Mouse (Mus musculus): Measurements from ENCODE around the gene Nodal.
A peak's percentile ranks its signal among the peaks of the same experiment; 100 is the strongest.

The Nodal gene

DNA sequence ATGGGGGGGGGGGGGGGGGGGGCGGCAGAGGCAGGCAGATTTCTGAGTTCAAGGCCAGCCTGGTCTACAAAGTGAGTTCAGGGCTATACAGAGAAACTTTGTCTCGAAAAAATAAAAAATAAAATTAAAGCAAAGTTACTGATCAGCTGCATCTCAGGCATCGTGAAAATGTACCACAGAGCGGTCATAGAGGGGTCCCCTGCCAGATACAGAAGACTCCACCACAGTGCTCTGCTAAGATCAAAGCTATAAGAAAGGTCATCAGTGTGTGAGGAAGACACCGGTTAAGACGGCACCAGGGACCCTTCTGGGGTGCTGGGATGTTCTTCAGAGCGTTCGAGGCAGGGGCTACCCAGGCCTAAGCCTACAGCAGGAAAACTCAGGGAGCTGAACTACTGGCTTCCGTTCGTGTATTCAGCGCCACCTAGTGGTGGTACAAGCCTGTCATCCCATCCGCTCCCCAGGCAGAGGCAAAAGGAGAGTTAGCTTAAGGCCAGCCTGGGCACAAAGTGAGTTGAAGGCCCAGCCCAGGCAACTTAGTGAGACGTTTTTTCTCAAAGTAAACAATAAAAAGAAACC is 18.5 kb upstream of the Nodal start:
- DNase-seq (ENCODE audit: low read depth) = no peak

GRCm38 (mm10) chr10:61400407-61400806 is 17.4 kb upstream of the Nodal start:
- no peak for DNase-seq (ENCODE audit: low read depth)

DNA sequence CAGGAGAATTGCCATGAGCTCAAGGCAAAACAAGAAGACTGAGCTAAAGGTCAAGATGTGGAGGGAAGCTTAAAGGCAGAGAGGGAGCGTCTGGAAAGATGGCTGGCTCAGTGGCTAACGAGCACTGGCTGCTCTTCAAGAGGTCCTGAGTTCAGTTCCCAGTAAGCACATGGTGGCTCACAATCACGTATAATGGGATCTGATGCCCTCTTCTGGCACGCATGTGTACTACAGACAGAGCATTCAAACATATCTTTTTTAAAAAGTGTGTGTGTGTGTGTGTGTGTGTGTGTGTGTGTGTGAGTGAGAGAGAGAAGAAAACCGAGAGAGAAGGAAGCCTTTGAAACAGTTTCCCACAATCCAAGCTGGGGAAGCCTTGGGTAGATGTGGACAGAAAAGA is 15.3 kb upstream of the Nodal start:
- DNase-seq (ENCODE audit: low read depth) = no peak

DNA sequence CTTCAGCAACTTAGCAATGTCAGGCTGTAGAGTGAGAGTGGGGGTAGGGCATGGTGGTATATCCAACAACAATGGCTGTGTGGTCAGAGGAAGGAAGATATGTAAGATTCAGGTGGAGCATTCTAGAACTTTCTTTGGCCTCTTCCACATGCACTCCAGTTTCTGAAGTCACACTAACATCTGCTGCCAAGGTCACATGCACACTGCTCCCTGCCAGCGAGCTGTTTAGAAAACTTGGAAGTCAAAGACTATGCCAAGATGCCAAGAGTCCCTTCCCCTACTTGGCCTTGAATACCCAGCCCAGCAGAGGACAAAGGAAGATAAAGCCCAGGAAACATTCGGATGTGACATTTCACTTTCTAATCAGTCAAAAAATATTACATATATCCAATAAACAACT is 14.9 kb upstream of the Nodal start:
- DNase-seq (ENCODE audit: low read depth) = no peak

GRCm38 (mm10) chr10:61405958-61406357 is 11.8 kb upstream of the Nodal start:
- no peak for DNase-seq (ENCODE audit: low read depth)

DNA sequence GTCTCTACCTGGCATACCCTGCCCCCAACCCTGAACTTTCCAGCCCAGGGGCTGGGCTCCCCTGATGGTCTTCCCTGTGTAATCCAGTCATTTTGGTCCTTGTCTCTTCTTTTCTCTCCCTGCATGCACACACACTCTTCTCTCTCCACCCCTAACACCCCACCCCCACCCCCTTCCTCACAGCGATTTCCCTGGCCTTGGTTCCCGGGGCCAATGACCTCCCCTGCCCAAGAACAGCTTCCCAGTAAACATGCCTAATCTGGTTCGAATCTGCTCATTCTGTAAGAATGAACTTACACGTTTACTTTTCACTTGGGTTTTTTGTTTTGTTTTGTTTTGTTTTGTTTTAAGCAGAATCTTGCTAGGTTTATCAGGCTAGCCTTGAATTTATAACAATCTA is 8.0 kb upstream of the Nodal start:
- DNase-seq (ENCODE audit: low read depth) = no peak

GRCm38 (mm10) chr10:61410193-61410592 is 7.6 kb upstream of the Nodal start:
- DNase-seq (ENCODE audit: low read depth) = no peak

DNA sequence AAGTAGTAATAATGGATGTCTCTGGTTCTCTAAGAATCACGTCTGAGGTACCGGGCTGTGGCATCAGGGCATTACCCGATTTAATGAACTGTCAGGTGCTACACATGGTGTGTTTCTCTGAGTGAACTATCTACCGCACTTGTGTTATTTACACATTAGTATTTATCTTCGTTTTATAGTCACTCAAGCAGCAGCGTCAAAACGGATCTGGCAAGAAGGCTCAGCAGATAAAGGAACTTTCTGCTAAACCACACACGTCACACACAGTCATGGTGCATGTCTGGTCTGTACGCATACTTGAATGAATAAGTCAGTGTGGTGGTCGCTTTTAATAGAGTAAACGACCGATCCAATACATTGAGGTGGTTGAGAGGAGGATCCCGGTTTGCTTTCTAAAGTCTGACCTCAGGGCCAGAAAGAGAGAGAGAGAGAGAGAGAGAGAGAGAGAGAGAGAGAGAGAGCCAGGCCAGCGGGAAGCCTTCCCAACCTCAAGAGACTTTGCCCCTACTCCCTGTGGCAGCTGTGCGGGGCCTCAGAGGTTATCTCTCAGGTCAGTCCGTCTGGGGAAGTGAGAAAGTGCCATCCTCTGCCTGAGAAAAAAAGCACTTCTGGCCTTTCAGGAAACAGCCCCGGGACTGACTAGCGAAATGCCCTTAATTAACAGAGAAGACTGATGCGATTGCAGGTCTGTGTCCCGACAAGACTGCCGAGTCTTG is 4.7 kb upstream of the Nodal start:
- peak; percentile 45 for DNase-seq (ENCODE audit: low read depth)

- no peak for DNase-seq (ENCODE audit: low read depth)
Observed at GRCm38 (mm10) chr10:61415240-61415639, 2.5 kb upstream of the Nodal start.

- no peak for DNase-seq (ENCODE audit: low read depth)
Observed at GRCm38 (mm10) chr10:61415890-61416289, 1.9 kb upstream of the Nodal start.

GRCm38 (mm10) chr10:61416561-61416960 is 1.2 kb upstream of the Nodal start:
- no peak for DNase-seq (ENCODE audit: low read depth)

DNA sequence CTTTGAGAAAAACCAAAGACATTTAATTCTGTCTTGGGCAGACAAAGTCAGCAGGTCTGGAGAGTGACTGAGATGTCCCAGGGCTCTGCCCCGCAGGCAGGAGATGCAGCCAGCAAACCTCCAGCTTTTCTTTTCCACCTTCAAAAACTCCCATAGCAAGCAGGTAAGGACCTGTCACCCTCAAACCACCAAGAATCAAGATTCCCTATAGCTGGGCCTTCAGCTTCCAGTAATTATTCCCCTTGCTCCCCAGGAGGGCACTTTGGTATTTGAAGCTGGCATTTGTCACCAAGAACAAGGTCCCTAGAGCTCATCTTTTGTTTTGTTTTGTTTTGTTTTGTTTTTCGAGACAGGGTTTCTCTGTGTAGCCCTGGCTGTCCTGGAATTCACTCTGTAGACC is 726 bp upstream of the Nodal start:
- no peak for DNase-seq (ENCODE audit: low read depth)

GRCm38 (mm10) chr10:61418131-61418900 is 544 bp downstream of the Nodal start:
- DNase-seq (ENCODE audit: low read depth) = no peak

DNA sequence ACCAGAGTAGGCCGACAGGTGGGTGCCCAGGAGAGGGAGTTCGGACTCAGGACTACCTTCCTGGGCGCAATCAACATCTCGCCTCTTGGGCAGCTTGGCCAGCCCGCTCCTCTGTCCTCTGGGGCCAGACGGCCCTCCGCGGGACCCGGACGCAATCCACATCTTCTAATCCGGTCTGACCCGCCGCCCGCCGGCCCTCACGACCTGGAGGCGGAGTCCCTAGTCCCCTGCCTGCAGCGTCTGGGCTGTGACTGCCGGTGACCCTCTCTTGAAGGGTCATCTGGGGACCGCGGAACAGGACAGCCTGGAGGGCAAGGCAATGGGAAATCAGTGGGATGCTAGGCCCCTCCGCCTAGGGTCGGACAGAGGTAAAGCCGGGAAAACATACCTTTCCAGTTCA is 1.4 kb downstream of the Nodal start:
- no peak for DNase-seq (ENCODE audit: low read depth)

DNA sequence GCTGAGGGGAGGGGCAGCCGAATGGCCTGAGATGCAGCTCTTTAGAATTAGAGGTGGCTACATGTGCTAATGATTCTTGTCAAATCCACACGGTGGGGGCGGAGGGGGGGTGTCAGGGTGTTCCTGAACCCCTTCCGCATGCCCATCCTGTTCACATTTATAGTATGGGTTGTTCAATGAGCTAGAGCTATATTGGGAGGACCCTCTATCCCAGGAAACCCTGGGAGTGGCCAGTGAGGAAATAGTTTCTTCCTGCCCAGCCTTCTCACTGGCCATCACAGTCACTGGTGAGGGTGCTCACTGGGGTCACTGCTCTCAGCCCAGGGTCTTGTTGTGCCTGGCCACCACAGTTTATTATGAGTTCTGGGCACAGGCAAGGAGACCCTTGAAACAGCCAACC is 2.2 kb downstream of the Nodal start:
- no peak for DNase-seq (ENCODE audit: low read depth)

- DNase-seq (ENCODE audit: low read depth) = no peak
Observed at GRCm38 (mm10) chr10:61422861-61423260, 5.1 kb downstream of the Nodal start.

DNA sequence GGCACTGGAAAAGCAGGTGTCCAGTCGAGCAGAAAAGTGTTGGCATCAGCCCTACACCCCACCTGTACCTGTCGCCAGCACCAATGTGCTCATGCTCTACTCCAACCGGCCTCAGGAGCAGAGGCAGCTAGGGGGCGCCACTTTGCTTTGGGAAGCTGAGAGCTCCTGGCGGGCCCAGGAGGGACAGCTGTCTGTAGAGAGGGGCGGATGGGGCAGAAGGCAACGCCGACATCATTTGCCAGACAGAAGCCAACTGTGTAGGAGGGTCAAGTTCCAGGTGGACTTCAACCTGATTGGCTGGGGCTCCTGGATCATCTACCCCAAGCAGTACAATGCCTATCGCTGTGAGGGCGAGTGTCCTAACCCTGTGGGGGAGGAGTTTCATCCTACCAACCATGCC is 5.5 kb downstream of the Nodal start:
- no peak for DNase-seq (ENCODE audit: low read depth)

GRCm38 (mm10) chr10:61424500-61424899 is 6.7 kb downstream of the Nodal start:
- DNase-seq (ENCODE audit: low read depth) = no peak

GRCm38 (mm10) chr10:61425047-61425446 is 7.3 kb downstream of the Nodal start:
- no peak for DNase-seq (ENCODE audit: low read depth)

- DNase-seq (ENCODE audit: low read depth) = no peak
Observed at GRCm38 (mm10) chr10:61426251-61426757, 8.5 kb downstream of the Nodal start.

GRCm38 (mm10) chr10:61427951-61428350 is 10.2 kb downstream of the Nodal start:
- DNase-seq (ENCODE audit: low read depth) = no peak

- DNase-seq (ENCODE audit: low read depth) = no peak
Observed at GRCm38 (mm10) chr10:61428416-61428815, 10.6 kb downstream of the Nodal start.

- DNase-seq (ENCODE audit: low read depth) = no peak
Observed at GRCm38 (mm10) chr10:61429043-61429442, 11.3 kb downstream of the Nodal start.
